Mouse (Mus musculus) B cell, adult 62 days (primary cell): ENCODE results near the gene Camsap2. TPM values are rescaled to one million over a fixed set of nuclear protein-coding genes. Genes with fewer than 3 reads are reported as not detected.

Experiments
- total RNA-seq: library from RNA; stranded (reverse); gene quantifications from 4 replicates; pipeline ENCODE4 v1.2.4, GENCODE M21; 2023

Camsap2 gene
- 43.6 to 53.5 TPM (median 44.7 TPM) in 4 replicates for total RNA-seq

GRCm38 (mm10) chr1:136345454-136346372, at the start of gene Camsap2:
Camsap2 (minus strand) TSS chr1:136346104.

GRCm38 (mm10) chr1:136260635-136261238, 85.2 kb downstream of the Camsap2 start, which contains the start of gene Gpr25:
Gpr25 (minus strand) TSS chr1:136260873.

GRCm38 (mm10) chr1:136233892-136234594, 111.9 kb downstream of the Camsap2 start, which contains the start of gene Inava:
Inava (minus strand) TSS chr1:136234264.

Other genes starting within 250 kb of the Camsap2 start
- 204 to 217 TPM (median 210 TPM) in 4 replicates for gene Kif21b, start 214.7 kb downstream of the Camsap2 start, total RNA-seq
- gene Mroh3, start 133.3 kb downstream of the Camsap2 start, total RNA-seq: not detected in 4 replicates
- not detected in 4 replicates for gene Inava, start 111.8 kb downstream of the Camsap2 start, total RNA-seq
- gene Gpr25, start 85.2 kb downstream of the Camsap2 start, total RNA-seq: not detected in 4 replicates
- gene Ddx59, start 69.2 kb upstream of the Camsap2 start, total RNA-seq: 18.5 to 22.7 TPM (median 21.2 TPM) in 4 replicates
- 0.24 to 0.44 TPM (median 0.31 TPM) in 4 replicates for gene Kif14, start 120.2 kb upstream of the Camsap2 start, total RNA-seq